Mouse (Mus musculus) intestine, embryonic 14.5 days (tissue): ENCODE measurements at regions not wholly inside any gene's neighbourhood (a gene's known extent, or its start where the extent isn't known, plus 50 kb on each side); places are given as distances from the start of the nearest gene placed in this dataset.

Experiments
- ATAC-seq: fragments of 200-750 bp; cut with Nextera tagmentation; replicated peaks from 2 replicates; pipeline ENCODE4 v1.8.0; 2017; ENCODE audit warnings: low read depth, moderate number of reproducible peaks, moderate TSS enrichment, moderate library complexity; ENCODE audit not compliant: low FRiP score, low TSS enrichment
- DNase-seq: peaks from one replicate; pipeline ENCODE4 v3.0.0-alpha.2; 2018; ENCODE audit warnings: low spot score
- H3K27ac ChIP-seq: fragments of 300-500 bp; sonication (generic); 2 replicates; pipeline ENCODE4 v1.5.1; 2014; ENCODE audit warnings: low read depth, mild to moderate bottlenecking, control low read depth
- H3K27me3 ChIP-seq: fragments of 300-500 bp; sonication (generic); replicated peaks from 2 replicates; pipeline ENCODE4 v1.6.1; 2014; ENCODE audit warnings: low read length, control low read depth; ENCODE audit not compliant: control insufficient read depth, insufficient read depth
- H3K36me3 ChIP-seq: fragments of 300-500 bp; sonication (generic); 2 replicates; pipeline ENCODE4 v1.6.1; 2014; ENCODE audit warnings: low read length, control low read depth; ENCODE audit not compliant: control insufficient read depth, insufficient read depth
- H3K4me1 ChIP-seq: fragments of 300-500 bp; sonication (generic); replicated peaks from 2 replicates; pipeline ENCODE4 v1.6.1; 2014; ENCODE audit warnings: low read length, control low read depth, mixed read lengths; ENCODE audit not compliant: control insufficient read depth, insufficient read depth
- H3K4me2 ChIP-seq: fragments of 300-500 bp; sonication (generic); 2 replicates; pipeline ENCODE4 v1.6.1; 2014; ENCODE audit warnings: low read length
- H3K4me3 ChIP-seq: fragments of 300-500 bp; sonication (generic); 2 replicates; pipeline ENCODE4 v1.5.1; 2014; ENCODE audit warnings: low read depth, low read length, control low read depth, mixed read lengths
- H3K9ac ChIP-seq: fragments of 300-500 bp; sonication (generic); 2 replicates; pipeline ENCODE4 v1.6.1; 2014; ENCODE audit warnings: mild to moderate bottlenecking, low read length
- H3K9me3 ChIP-seq: fragments of 300-500 bp; sonication (generic); 2 replicates; pipeline ENCODE4 v1.6.1; 2016; ENCODE audit warnings: low read length, control low read depth; ENCODE audit not compliant: control insufficient read depth
- WGBS: fragments of 180-500 bp; shearing (Covaris S2); extraction: QIAGEN DNeasy Blood & Tissue Kit; methylation state at CpG from one replicate; pipeline ENCODE4 v1.1.7; 2014; 5-methylcytosine and 5-hydroxymethylcytosine counted together

GRCm38 (mm10) chr3:38712078-38712873 lies 174.5 kb upstream of the Fat4 start:
- 36% methylated on average over 9 of the region's 9 CpGs for WGBS
- ATAC-seq (0 out of 2 replicates have a peak, but pooled peaks have one; percentile 40), DNase-seq (no peak)
- no peaks in the 10 kb centered on the region for H3K9me3 ChIP-seq
- no peak overlapping the region for H3K4me3 ChIP-seq
- no peak overlapping the region for H3K27ac ChIP-seq
- H3K4me2 ChIP-seq = no peak overlapping the region
- no peaks in the 10 kb centered on the region for H3K27me3 ChIP-seq
- H3K9ac ChIP-seq = no peak overlapping the region
- no peaks in the 10 kb centered on the region for H3K4me1 ChIP-seq
- H3K36me3 ChIP-seq = no peaks in the 10 kb centered on the region

DNA sequence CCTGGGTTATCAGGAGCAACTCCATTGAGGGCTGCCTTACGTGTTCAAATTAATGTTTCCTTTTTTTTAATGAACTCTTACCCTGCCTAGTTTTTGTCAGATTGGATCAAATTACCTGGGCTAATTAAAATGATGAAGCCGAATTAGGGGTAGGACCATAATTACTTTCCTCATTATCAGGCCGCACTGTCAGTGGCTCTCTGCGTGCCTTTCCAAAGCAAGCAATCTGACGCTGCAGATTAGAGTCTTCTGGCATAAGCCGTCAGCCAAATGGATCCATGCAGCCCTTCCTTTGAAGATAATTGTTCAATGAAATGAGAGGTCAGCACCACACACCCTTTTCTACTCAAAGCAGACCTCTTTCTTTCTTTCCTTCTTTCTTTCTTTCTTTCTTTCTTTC lies 175.5 kb upstream of the Fat4 start:
- DNase-seq = no peak
- 55% methylated on average over 6 of the region's 6 CpGs for WGBS
- no peaks in the 10 kb centered on the region for H3K9me3 ChIP-seq

DNA sequence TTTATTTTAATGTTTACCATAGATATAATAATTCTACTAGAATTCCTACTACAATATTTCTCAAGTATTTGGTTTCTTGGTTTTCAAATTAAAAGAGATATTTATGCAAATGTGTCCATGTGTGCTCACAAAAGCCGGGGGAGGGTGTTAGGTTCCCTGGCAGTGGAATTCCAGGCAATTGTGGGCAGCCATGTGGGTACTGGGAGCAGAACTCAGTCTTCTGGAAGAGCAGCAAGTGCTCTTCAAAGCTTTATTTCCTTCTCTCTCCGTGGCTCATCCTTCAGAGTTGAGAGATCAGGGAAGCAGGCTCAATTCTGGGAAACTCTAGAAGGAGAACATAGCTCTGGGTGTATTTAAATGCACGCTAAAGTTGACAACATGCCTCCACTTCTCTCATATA lies 178.8 kb upstream of the Fat4 start:
- Histone ChIP-seq H3K27ac (no peak overlapping the region), H3K9me3 (no peaks in the 10 kb centered on the region), H3K36me3 (no peaks in the 10 kb centered on the region), H3K9ac (no peak overlapping the region), H3K4me2 (no peak overlapping the region), H3K27me3 (no peaks in the 10 kb centered on the region), H3K4me3 (no peak overlapping the region), H3K4me1 (no peaks in the 10 kb centered on the region)
- no peak for DNase-seq
- WGBS = 79% methylated on average over 3 of the region's 3 CpGs
- no peak for ATAC-seq

More for the DNA sequence above, 175.5 kb upstream of the Fat4 start:
- H3K4me3 ChIP-seq = no peak overlapping the region
- ATAC-seq = no peak
- no peak overlapping the region for H3K27ac ChIP-seq
- no peak overlapping the region for H3K9ac ChIP-seq
- H3K36me3 ChIP-seq = no peaks in the 10 kb centered on the region
- H3K4me1 ChIP-seq = no peaks in the 10 kb centered on the region
- no peak overlapping the region for H3K4me2 ChIP-seq
- no peaks in the 10 kb centered on the region for H3K27me3 ChIP-seq

DNA sequence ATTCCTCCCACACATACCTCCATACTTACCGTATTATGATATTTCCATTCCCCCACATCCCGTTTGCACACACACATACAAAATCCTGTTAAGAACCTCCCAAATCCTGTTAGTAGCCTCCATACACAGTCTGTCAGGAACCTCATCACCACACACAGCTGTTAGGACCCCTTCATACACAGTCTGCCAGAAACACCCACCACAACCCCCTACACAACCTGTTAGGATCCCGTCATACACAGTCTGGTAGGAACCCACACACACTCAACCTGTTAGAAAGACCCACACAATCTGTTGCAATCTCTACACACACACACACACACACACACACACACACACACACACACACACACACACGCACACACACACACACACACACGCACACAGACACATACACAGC lies 187.5 kb upstream of the Fat4 start:
- Histone ChIP-seq H3K4me2 (no peak overlapping the region), H3K4me3 (no peak overlapping the region), H3K9me3 (no peaks in the 10 kb centered on the region), H3K4me1 (0 out of 2 replicates have a peak, but pooled peaks cover 3% of the 10 kb centered on the region), H3K27me3 (no peaks in the 10 kb centered on the region), H3K36me3 (no peaks in the 10 kb centered on the region), H3K9ac (no peak overlapping the region), H3K27ac (no peak overlapping the region)
- DNase-seq = no peak
- 84% methylated on average over 5 of the region's 5 CpGs for WGBS
- no peak for ATAC-seq

- no peak overlapping the region for H3K4me2 ChIP-seq
- H3K27me3 ChIP-seq = no peaks in the 10 kb centered on the region
- H3K4me1 ChIP-seq = 0 out of 2 replicates have a peak, but pooled peaks cover 3% of the 10 kb centered on the region
- H3K4me3 ChIP-seq = no peak overlapping the region
- H3K27ac ChIP-seq = peak overlapping the region; percentile 48
- no peak overlapping the region for H3K9ac ChIP-seq
- no peaks in the 10 kb centered on the region for H3K36me3 ChIP-seq
- DNase-seq = no peak
- WGBS = 38% methylated on average over 8 of the region's 8 CpGs
- H3K9me3 ChIP-seq = no peaks in the 10 kb centered on the region
- no peak for ATAC-seq
These were observed 188.9 kb upstream of the Fat4 start for GRCm38 (mm10) chr3:38697871-38698270.

DNA sequence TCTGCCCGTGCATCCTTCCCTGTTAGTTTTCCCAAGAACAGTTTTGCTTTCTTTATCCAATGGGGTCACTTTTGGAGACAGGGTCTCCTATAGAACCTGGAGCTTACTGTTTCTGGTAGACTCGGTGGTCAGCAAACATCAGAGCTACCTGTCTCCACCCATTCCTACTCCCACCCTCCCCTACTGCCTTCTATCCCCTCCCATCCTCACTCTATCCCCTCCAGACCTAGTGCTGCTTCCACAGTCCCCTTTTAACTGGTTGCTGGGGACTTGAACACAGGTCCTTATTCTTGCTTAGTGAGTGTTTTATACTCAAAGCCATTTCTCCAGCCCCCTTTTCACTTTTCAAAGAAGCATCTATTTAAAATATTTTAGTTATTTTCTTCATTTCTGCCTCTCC lies 189.4 kb upstream of the Fat4 start:
- H3K4me2 ChIP-seq = no peak overlapping the region
- ATAC-seq (no peak), DNase-seq (no peak)
- H3K4me1 ChIP-seq = 0 out of 2 replicates have a peak, but pooled peaks cover 3% of the 10 kb centered on the region
- no peaks in the 10 kb centered on the region for H3K36me3 ChIP-seq
- no peak overlapping the region for H3K4me3 ChIP-seq
- no peaks in the 10 kb centered on the region for H3K9me3 ChIP-seq
- H3K9ac ChIP-seq = no peak overlapping the region
- no peaks in the 10 kb centered on the region for H3K27me3 ChIP-seq
- WGBS = 66% methylated on average over 2 of the region's 2 CpGs
- H3K27ac ChIP-seq = 0 out of 2 replicates have a peak overlapping the region, but pooled peaks have one; percentile 48

GRCm38 (mm10) chr3:38695836-38696235 lies 190.9 kb upstream of the Fat4 start:
- H3K4me3 ChIP-seq = no peak overlapping the region
- ATAC-seq (no peak), DNase-seq (no peak)
- H3K27me3 ChIP-seq = no peaks in the 10 kb centered on the region
- WGBS = 79% methylated on average over 7 of the region's 7 CpGs
- no peak overlapping the region for H3K4me2 ChIP-seq
- no peaks in the 10 kb centered on the region for H3K9me3 ChIP-seq
- 0 out of 2 replicates have a peak, but pooled peaks cover 3% of the 10 kb centered on the region for H3K4me1 ChIP-seq
- no peak overlapping the region for H3K27ac ChIP-seq
- no peak overlapping the region for H3K9ac ChIP-seq
- H3K36me3 ChIP-seq = no peaks in the 10 kb centered on the region

GRCm38 (mm10) chr3:38692768-38693167 lies 194.0 kb upstream of the Fat4 start:
- DNase-seq (no peak), ATAC-seq (no peak)
- no peak overlapping the region for H3K9ac ChIP-seq
- no peaks in the 10 kb centered on the region for H3K9me3 ChIP-seq
- no peak overlapping the region for H3K27ac ChIP-seq
- H3K27me3 ChIP-seq = no peaks in the 10 kb centered on the region
- no peaks in the 10 kb centered on the region for H3K36me3 ChIP-seq
- no peak overlapping the region for H3K4me2 ChIP-seq
- no peaks in the 10 kb centered on the region for H3K4me1 ChIP-seq
- no peak overlapping the region for H3K4me3 ChIP-seq
